In the genomic region with DNA sequence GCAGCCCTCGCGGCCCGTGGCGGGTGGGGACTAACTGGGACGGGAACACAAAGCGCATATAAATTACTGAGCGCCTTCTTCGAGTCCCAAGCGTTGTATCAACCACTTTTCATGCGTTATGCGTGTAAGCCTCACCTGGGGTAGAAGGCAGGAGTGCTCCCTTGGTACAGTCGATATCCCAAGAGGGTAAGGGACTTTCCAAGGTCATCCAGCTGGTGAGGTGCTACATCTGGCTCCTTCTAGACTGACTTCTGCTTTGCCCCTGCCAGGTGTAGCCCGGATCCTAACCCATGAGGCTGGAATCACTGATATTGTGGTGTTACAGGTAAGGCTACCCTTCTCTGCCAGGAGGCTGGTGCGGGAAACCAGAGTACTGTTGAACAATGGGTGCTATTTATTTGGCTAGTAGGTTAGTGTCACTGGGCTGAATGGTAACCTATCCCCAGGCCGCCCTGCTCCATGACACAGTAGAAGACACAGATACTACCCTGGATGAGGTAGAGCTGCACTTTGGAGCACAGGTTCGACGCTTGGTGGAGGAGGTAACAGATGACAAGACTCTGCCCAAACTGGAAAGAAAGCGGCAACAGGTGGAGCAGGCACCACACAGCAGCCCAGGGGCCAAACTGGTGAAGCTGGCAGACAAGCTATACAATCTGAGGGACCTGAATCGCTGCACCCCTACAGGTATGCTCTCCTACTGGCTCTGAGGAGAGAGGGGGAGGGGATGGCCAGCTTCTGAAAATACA, we compare ENCODE assay signal across 8 mouse cellular contexts. TPM values are rescaled to one million over a fixed set of nuclear protein-coding genes. Genes with fewer than 3 reads are reported as not detected.
DNase-seq lines count a peak whose midpoint lies in the region; ATAC-seq and TF ChIP-seq lines count a peak whose summit lies in the region.

No protein-coding gene starts in this region.

- DNase-seq in kidney, postnatal 0 days (ENCODE audit: low spot score), result no peak
- no peak for DNase-seq in kidney, adult 18-20 months
- DNase-seq in embryonic facial prominence, embryonic 10.5 days (ENCODE audit: low spot score), result no peak
- DNase-seq in c-Kit-positive CD71-positive TER-119-positive erythroid progenitor cells, embryonic 14.5 days (ENCODE audit: low spot score), result no peak
- DNase-seq in cerebellum, postnatal 4 days (ENCODE audit: low spot score in 2 of 2), result no peak

- 23% methylated on average over 19 of the region's 19 CpGs for WGBS in kidney, postnatal 0 days
- WGBS in embryonic facial prominence, embryonic 10.5 days, result 26% methylated on average over 19 of the region's 19 CpGs
- 26% methylated on average over 19 of the region's 19 CpGs for WGBS in hindbrain, embryonic 15.5 days
- whole genome bisulfite sequencing in midbrain, embryonic 16.5 days, result 26% methylated on average over 19 of the region's 19 CpGs

- H3K9me3 ChIP-seq in kidney, postnatal 0 days (replicated peaks; ENCODE audit: low read length), result no peaks in the 10 kb centered on the region
- no peaks in the 10 kb centered on the region for H3K9me3 ChIP-seq in embryonic facial prominence, embryonic 10.5 days
- no peaks in the 10 kb centered on the region for H3K9me3 ChIP-seq in hindbrain, embryonic 15.5 days
- H3K9me3 ChIP-seq in midbrain, embryonic 16.5 days (replicated peaks; ENCODE audit: control insufficient read depth, low read length, poor library complexity, severe bottlenecking), result no peaks in the 10 kb centered on the region

- peak overlapping the region; percentile 73 for H3K27ac ChIP-seq in kidney, postnatal 0 days
- peak overlapping the region; percentile 91 for H3K27ac ChIP-seq in embryonic facial prominence, embryonic 10.5 days (replicated peaks)
- H3K27ac ChIP-seq in hindbrain, embryonic 15.5 days (replicated peaks), result peak overlapping the region; percentile 80
- peak overlapping the region; percentile 81 for H3K27ac ChIP-seq in midbrain, embryonic 16.5 days (ENCODE audit: low read length)

- TF ChIP-seq CTCF in kidney, postnatal 0 days (IDR thresholded peaks at IDR 0.05; ENCODE audit: low read depth), result no peak

- H3K4me1 ChIP-seq in kidney, postnatal 0 days (replicated peaks; ENCODE audit: insufficient read depth, low read length), result peaks cover 23% of the 10 kb centered on the region
- H3K4me1 ChIP-seq in embryonic facial prominence, embryonic 10.5 days, result peaks cover 49% of the 10 kb centered on the region
- H3K4me1 ChIP-seq in hindbrain, embryonic 15.5 days (replicated peaks), result peaks cover 40% of the 10 kb centered on the region
- peaks cover 37% of the 10 kb centered on the region for H3K4me1 ChIP-seq in midbrain, embryonic 16.5 days (ENCODE audit: control insufficient read depth, insufficient read depth, low read length)

- H3K9ac ChIP-seq in kidney, postnatal 0 days (ENCODE audit: low read depth, low read length), result peak overlapping the region; percentile 78
- peak overlapping the region; percentile 68 for H3K9ac ChIP-seq in hindbrain, embryonic 15.5 days
- H3K9ac ChIP-seq in midbrain, embryonic 16.5 days (ENCODE audit: low read depth, low read length), result peak overlapping the region; percentile 80

- H3K27me3 ChIP-seq in kidney, postnatal 0 days (ENCODE audit: insufficient read depth, low read length), result no peaks in the 10 kb centered on the region
- H3K27me3 ChIP-seq in embryonic facial prominence, embryonic 10.5 days (replicated peaks; ENCODE audit: low read depth, poor library complexity, severe bottlenecking), result peaks cover 12% of the 10 kb centered on the region
- no peaks in the 10 kb centered on the region for H3K27me3 ChIP-seq in hindbrain, embryonic 15.5 days
- H3K27me3 ChIP-seq in midbrain, embryonic 16.5 days (ENCODE audit: control insufficient read depth, insufficient read depth, low read depth, low read length), result no peaks in the 10 kb centered on the region

- H3K36me3 ChIP-seq in kidney, postnatal 0 days (ENCODE audit: insufficient read depth, low read length), result no peaks in the 10 kb centered on the region
- H3K36me3 ChIP-seq in embryonic facial prominence, embryonic 10.5 days (replicated peaks), result peaks cover 6% of the 10 kb centered on the region
- no peaks in the 10 kb centered on the region for H3K36me3 ChIP-seq in hindbrain, embryonic 15.5 days
- H3K36me3 ChIP-seq in midbrain, embryonic 16.5 days (ENCODE audit: control insufficient read depth, insufficient read depth, low read length), result no peaks in the 10 kb centered on the region

- peak overlapping the region; percentile 48 for H3K4me3 ChIP-seq in kidney, postnatal 0 days (replicated peaks; ENCODE audit: low read depth, low read length)
- H3K4me3 ChIP-seq in embryonic facial prominence, embryonic 10.5 days, result peak overlapping the region; percentile 73
- H3K4me3 ChIP-seq in hindbrain, embryonic 15.5 days, result peak overlapping the region; percentile 47
- peak overlapping the region; percentile 51 for H3K4me3 ChIP-seq in midbrain, embryonic 16.5 days (ENCODE audit: low read depth, low read length)

- ATAC-seq in kidney, postnatal 0 days (replicated peaks; ENCODE audit: low FRiP score, low read depth), result peak; percentile 6
- peak; percentile 7; the same call in 1 of the 2 replicates for ATAC-seq in hindbrain, embryonic 15.5 days (ENCODE audit: low FRiP score, low read depth)
- ATAC-seq in midbrain, embryonic 16.5 days, result peak; percentile 7; the same call in 1 of the 2 replicates
- ATAC-seq in monocyte, adult 5-6 weeks (replicated peaks; ENCODE audit: insufficient number of reproducible peaks, low FRiP score, low TSS enrichment, poor library complexity, severe bottlenecking), result no peak

- H3K4me2 ChIP-seq in kidney, postnatal 0 days (ENCODE audit: low read length), result peak overlapping the region; percentile 67
- H3K4me2 ChIP-seq in hindbrain, embryonic 15.5 days, result peak overlapping the region; percentile 84
- peak overlapping the region; percentile 92 for H3K4me2 ChIP-seq in midbrain, embryonic 16.5 days (ENCODE audit: low read length)

RNA-seq across cellular contexts. Expression of a gene that starts 0.5 kb away (rescaled TPM):
- 20.2 and 21.5 TPM in 2 replicates for polyA plus RNA-seq in kidney, postnatal 0 days (2015; fragmentation: Nextera tagmentation; extraction: Ambion mirVana)
- 23.3 and 30.3 TPM in 2 replicates for polyA plus RNA-seq in embryonic facial prominence, embryonic 10.5 days (2016; fragmentation: Nextera tagmentation; extraction: Ambion mirVana)
- 21.9 and 22.7 TPM in 2 replicates for polyA plus RNA-seq in hindbrain, embryonic 15.5 days (2015; fragmentation: Nextera tagmentation; extraction: Ambion mirVana)
- 23.3 and 27.7 TPM in 2 replicates for polyA plus RNA-seq in midbrain, embryonic 16.5 days (2015; fragmentation: Nextera tagmentation; extraction: Ambion mirVana)
- 0.21 to 6.1 TPM (median 1.5 TPM) in 3 replicates for total RNA-seq in monocyte, adult 5-6 weeks (2017)

RNA-seq across cellular contexts. Expression of a gene that starts 2.6 kb away (rescaled TPM):
- polyA plus RNA-seq in kidney, postnatal 0 days (2015; fragmentation: Nextera tagmentation; extraction: Ambion mirVana), result 28.2 and 29.7 TPM in 2 replicates
- polyA plus RNA-seq in embryonic facial prominence, embryonic 10.5 days (2016; fragmentation: Nextera tagmentation; extraction: Ambion mirVana), result 51.3 and 53.3 TPM in 2 replicates
- polyA plus RNA-seq in hindbrain, embryonic 15.5 days (2015; fragmentation: Nextera tagmentation; extraction: Ambion mirVana), result 56.1 and 61.2 TPM in 2 replicates
- polyA plus RNA-seq in midbrain, embryonic 16.5 days (2015; fragmentation: Nextera tagmentation; extraction: Ambion mirVana), result 61.9 and 62.6 TPM in 2 replicates
- total RNA-seq in monocyte, adult 5-6 weeks (2017), result 28.3 to 50.6 TPM (median 33.6 TPM) in 3 replicates

RNA-seq across cellular contexts. Expression of a gene that starts 19.2 kb away (rescaled TPM):
- polyA plus RNA-seq in kidney, postnatal 0 days (2015; fragmentation: Nextera tagmentation; extraction: Ambion mirVana), result 3.7 and 4.3 TPM in 2 replicates
- 12.0 and 13.2 TPM in 2 replicates for polyA plus RNA-seq in embryonic facial prominence, embryonic 10.5 days (2016; fragmentation: Nextera tagmentation; extraction: Ambion mirVana)
- polyA plus RNA-seq in hindbrain, embryonic 15.5 days (2015; fragmentation: Nextera tagmentation; extraction: Ambion mirVana), result 13.8 and 14.4 TPM in 2 replicates
- polyA plus RNA-seq in midbrain, embryonic 16.5 days (2015; fragmentation: Nextera tagmentation; extraction: Ambion mirVana), result 10.6 and 10.7 TPM in 2 replicates
- 4.0 to 14.3 TPM (median 4.7 TPM) in 3 replicates for total RNA-seq in monocyte, adult 5-6 weeks (2017)

RNA-seq across cellular contexts. Expression of a gene that starts 27.7 kb away (rescaled TPM):
- polyA plus RNA-seq in kidney, postnatal 0 days (2015; fragmentation: Nextera tagmentation; extraction: Ambion mirVana), result 7.3 and 8.8 TPM in 2 replicates
- polyA plus RNA-seq in embryonic facial prominence, embryonic 10.5 days (2016; fragmentation: Nextera tagmentation; extraction: Ambion mirVana), result 20.2 and 21.0 TPM in 2 replicates
- 26.5 and 27.2 TPM in 2 replicates for polyA plus RNA-seq in hindbrain, embryonic 15.5 days (2015; fragmentation: Nextera tagmentation; extraction: Ambion mirVana)
- 25.2 and 25.8 TPM in 2 replicates for polyA plus RNA-seq in midbrain, embryonic 16.5 days (2015; fragmentation: Nextera tagmentation; extraction: Ambion mirVana)
- 12.8 to 20.6 TPM (median 18.0 TPM) in 3 replicates for total RNA-seq in monocyte, adult 5-6 weeks (2017)

RNA-seq across cellular contexts. Expression of a gene that starts 44.3 kb away (rescaled TPM):
- polyA plus RNA-seq in kidney, postnatal 0 days (2015; fragmentation: Nextera tagmentation; extraction: Ambion mirVana), result 12.4 and 12.5 TPM in 2 replicates
- 8.2 and 8.4 TPM in 2 replicates for polyA plus RNA-seq in embryonic facial prominence, embryonic 10.5 days (2016; fragmentation: Nextera tagmentation; extraction: Ambion mirVana)
- 3.7 and 5.0 TPM in 2 replicates for polyA plus RNA-seq in hindbrain, embryonic 15.5 days (2015; fragmentation: Nextera tagmentation; extraction: Ambion mirVana)
- polyA plus RNA-seq in midbrain, embryonic 16.5 days (2015; fragmentation: Nextera tagmentation; extraction: Ambion mirVana), result 2.7 and 3.4 TPM in 2 replicates
- total RNA-seq in monocyte, adult 5-6 weeks (2017), result 117 to 175 TPM (median 150 TPM) in 3 replicates
